Mouse (Mus musculus) left cerebral cortex, postnatal 4 days (tissue): ENCODE measurements around the gene Mllt6. TPM values are rescaled to one million over a fixed set of nuclear protein-coding genes. Genes with fewer than 3 reads are reported as not detected.
"Not testable (repeated sequence)": the region's sequence is repeated elsewhere in the genome, so short reads cannot be mapped to it uniquely, and the experiment has no call there.

Source experiments
- DNase-seq: peaks from one replicate; pipeline ENCODE4 v3.0.0-alpha.2; 2022
- intact Hi-C: fragments of 180-260 bp; cut with DNase I; formaldehyde crosslinking; loops from one replicate; pipeline ENCODE4 v1.15.1; 2025
- total RNA-seq, 2 experiments: library from RNA; stranded (reverse); gene quantifications; 2 replicates each; pipeline ENCODE4 v1.2.3; 2021

Mllt6 gene
- total RNA-seq, 2 experiments from 2014 or later = 60.2 to 67.1 TPM

- intact Hi-C loops = no loop called here
Measured at GRCm38 (mm10) chr11:97643380-97644055, 19.7 kb upstream of the Mllt6 start.

DNA sequence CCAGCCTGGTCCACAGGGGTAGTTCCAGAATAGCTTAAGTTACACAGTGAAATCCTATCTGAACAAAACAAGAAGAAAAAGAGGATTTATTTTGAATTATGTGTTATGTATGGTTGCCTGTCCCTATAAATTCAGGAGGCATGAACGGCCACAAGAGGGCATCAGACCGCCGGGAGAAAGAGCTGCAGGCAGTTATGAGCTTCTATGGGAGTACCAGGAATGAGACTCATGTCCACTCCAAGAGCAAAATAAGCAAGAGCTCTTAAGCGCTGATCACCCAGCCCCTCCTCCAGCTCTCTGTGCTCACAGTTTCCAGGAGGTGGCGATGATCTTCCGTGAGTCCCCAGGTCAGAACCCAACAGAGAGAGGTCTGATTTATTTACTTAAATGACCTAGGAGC is 18.4 kb upstream of the Mllt6 start:
- intact Hi-C loops = no loop called here
- DNase-seq = peak; percentile 74

More at GRCm38 (mm10) chr11:97643380-97644055, 19.7 kb upstream of the Mllt6 start:
- no peak for DNase-seq

DNA sequence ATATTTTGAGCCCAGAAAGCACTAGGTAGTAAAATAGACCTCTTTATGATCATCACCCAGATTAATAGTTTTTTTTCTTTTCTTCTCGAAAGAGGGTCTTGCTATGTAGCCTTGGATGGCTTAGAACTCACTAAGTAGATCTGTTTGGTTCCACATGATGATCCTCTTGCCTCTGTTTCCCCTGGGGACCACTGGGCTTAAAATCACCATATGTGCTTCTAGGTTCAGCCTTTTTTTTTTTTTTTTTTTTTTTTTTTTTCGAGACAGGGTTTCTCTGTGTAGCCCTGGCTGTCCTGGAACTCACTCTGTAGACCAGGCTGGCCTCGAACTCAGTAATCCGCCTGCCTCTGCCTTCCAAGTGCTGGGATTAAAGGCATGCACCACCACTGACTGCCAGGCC is 14.7 kb upstream of the Mllt6 start:
- intact Hi-C loops = not testable (repeated sequence)

DNA sequence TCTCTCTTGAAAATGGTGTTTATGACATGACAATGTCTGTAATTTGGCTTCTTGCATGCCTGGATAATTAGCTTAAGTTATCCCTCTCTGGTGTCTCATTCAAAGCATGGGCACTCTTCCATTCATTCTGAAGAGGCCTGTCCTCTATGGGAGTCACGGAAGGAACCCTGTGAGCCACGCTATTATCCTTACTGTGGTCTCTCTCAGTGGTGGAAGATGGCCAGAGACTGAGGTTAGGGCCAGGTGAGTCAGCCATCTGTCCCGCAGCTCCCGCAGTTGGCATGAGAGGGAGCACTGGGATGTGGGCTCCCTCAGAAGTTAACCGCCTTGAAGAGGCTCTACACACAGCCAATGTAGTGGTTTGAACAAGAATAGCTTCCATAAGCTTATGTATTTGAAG is 12.9 kb upstream of the Mllt6 start:
- intact Hi-C loops = loop anchor here (5.0 kb wide), 1 partner anchor 37 kb away; the partner anchor contains the start of gene Cisd3
- no peak for DNase-seq

More for the DNA sequence above, 14.7 kb upstream of the Mllt6 start:
- DNase-seq = not testable (repeated sequence)

DNA sequence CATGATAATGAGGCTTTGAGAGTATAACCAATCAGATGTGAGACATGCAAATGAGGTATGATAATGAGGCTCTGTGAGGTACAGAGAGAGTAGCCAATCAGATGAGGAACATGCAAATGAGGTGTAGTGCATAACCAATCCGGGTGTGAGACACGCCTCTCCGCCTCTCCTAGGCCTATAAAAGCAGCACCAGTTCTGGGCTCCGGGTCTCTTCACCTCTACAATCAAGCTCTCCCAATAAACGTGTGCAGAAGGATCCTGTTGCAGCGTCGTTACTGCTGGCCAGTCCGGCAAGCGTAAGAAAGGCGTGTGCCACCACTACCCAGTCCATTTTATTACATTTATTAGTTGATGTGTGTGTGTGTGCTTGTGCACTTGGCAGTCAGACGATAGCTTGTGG is 9.8 kb upstream of the Mllt6 start:
- DNase-seq = not testable (repeated sequence)
- intact Hi-C loops = loop anchor here (5.0 kb wide), 1 partner anchor 34 kb away; the partner anchor contains the start of gene Cisd3

DNA sequence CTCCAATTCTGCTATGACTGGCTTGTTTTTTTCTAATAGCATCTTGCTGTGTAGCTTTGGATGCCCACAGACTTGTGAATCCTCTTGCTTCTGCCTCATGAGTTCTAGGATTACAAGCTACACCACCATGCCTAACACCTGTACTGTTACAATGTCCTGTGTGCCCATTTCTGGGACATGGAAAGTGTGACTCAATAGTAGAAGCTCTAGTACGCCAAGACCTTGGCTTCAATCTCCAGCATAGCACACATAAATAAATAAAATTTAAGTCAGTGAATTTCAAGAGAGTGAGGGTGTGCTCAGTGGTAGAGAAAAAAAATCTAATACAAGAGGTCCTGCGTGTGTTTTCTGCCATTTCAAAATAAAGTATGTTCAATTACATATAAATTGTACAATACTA is 9.0 kb upstream of the Mllt6 start:
- DNase-seq = no peak
- intact Hi-C loops = loop anchor here (5.0 kb wide), 1 partner anchor 33 kb away; the partner anchor contains the start of gene Cisd3

GRCm38 (mm10) chr11:97656269-97656971 is 6.8 kb upstream of the Mllt6 start:
- intact Hi-C loops = no loop called here
- DNase-seq = no peak

GRCm38 (mm10) chr11:97657184-97657945 is 5.8 kb upstream of the Mllt6 start:
- DNase-seq = no peak
- intact Hi-C loops = no loop called here

DNA sequence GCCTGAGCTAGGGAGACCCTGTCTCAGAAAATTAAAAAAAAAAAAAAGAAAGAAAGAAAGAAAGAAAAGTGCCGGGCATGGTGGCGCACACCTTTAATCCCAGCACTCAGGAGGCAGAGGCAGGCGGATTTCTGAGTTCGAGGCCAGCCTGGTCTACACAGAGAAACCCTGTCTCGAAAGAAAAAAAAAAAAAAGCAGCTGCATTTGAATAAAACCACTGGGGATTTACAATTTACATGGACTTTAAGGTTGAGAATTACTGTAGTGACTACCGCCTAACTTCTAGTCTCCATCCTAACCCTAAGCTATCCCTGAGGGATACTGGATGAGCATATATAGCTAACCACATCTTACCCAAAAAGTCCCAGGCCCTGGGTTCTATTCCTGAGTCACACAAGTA is 5.2 kb upstream of the Mllt6 start:
- DNase-seq, intact Hi-C loops: not testable (repeated sequence)

DNA sequence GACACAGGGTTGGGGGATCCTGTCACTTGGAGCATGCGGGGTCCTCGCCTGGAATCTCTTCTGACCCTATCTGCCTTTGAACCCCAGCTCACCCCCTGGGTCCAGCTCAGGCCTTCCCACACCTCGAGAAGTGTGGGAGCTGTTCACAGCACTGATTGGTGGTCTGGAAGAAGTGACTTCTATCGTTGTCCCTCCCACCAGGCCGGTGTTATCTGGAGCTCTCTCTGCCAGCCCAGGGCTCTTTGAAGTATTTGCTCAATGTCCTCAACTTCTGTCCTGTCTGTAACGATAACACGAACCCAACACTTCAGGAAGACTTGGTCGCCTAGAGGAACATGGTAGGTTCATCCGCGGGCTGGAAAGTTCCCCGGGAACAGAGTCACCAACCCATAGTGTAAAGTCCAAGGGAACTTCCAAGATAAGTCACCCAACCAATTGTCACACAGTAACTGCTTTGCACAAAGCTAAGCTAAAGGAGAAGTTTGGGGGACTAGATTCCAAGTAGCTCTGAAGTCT is 4.4 kb upstream of the Mllt6 start:
- DNase-seq = no peak
- intact Hi-C loops = no loop called here

DNA sequence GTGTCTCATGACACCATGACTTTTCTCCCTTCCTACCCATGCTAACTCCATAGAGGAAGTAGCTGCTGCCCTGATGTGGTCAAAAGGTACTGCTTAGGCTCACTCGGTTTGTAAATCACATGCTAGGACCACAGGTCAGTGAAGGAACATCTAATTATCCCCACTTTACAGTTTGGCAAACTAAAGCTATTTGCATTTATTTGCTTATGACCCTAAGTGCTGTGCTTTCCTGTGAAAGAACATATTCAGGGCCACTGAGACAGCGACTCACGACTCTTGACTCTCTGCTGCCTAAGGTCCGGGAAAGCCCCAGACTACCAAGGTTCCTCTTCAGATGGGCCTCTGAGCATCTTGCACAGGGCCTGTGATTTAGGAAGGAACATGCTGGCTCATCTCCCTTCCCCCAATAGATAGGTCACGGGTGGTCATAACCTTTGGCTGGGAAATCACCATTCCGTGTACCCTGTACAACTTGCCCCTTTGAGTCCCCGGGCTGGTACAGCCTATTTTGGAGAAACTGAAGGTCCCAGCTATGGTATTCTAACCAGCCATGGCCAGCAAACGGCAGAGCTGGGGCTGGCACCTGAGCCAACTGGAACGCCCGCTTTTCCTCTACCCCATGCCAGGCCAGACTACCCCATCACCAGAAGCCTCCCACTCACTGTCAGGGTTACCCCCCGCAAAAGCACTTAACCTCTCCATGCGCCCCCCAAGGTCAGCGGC is 3.8 kb upstream of the Mllt6 start:
- intact Hi-C loops = no loop called here
- no peak for DNase-seq

- intact Hi-C loops = loop anchor here (5.0 kb wide), 1 partner anchor 37 kb away; no protein-coding TSS in a partner anchor
- DNase-seq = peak; percentile 72
Measured at GRCm38 (mm10) chr11:97659990-97660714, 3.1 kb upstream of the Mllt6 start.

- no peak for DNase-seq
- intact Hi-C loops = loop anchor here (5.0 kb wide), 1 partner anchor 36 kb away; no protein-coding TSS in a partner anchor
Measured at GRCm38 (mm10) chr11:97660734-97661647, 2.2 kb upstream of the Mllt6 start.

DNA sequence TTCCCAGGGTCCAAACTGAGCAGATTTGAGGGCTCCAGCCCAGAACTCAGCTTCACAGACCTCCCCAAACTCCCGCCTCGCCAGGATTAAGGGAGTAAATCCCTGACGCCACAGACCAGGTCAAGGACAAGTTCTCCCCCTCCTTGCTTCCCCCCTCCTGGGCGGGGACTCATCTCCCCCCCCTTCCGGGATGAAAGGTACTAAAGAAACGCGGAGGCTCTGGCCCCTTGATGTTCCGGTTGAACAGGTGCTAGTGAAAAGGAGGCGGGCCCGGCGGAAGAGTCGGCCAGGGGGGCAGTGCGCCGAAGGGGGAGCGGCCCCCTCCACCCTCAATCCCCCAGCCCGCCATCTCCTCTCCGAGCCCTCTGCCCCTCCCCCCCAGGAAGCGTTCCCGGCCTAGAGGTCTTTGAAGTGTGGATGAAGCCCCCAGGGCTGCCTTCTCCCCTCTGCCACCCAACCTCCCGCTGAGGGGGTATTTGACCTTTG is 1.5 kb upstream of the Mllt6 start:
- DNase-seq = no peak
- intact Hi-C loops = loop anchor here (5.0 kb wide), 1 partner anchor 36 kb away; no protein-coding TSS in a partner anchor

DNA sequence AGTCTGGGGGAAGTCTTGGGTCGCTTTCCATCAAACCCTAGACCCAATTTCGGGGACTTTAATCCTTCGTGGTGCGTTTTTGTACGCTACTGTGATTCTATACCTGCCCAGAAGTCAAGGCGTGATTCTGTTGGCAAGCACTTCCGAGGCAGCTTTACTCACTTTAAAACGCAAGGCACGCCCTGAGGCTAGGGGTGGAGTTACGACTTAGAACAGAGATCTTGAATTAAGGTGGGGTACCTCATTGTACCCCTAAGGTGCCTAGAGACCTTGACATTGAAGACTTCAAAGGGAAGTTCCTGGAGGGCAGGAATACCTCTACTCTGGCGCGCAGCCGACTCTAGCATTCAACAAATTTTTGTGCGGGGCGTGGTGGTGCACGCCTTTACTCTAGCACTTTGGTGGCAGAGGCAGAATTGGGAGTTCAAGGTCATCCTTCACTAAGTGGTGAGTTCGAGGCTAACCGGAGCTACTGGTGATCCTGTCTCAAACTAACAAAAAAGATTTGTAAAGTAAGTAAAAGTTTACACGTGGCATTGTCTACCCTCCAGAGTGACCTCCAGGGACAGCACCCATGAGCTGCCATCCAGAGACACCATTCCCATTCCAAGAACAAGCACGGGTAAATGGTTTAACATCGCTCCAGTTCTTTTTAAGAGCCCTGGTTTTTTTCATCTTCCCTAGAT is 864 bp upstream of the Mllt6 start:
- intact Hi-C loops = loop anchor here (5.0 kb wide), 1 partner anchor 35 kb away; no protein-coding TSS in a partner anchor
- no peak for DNase-seq

- peak; percentile 44 for DNase-seq
- intact Hi-C loops = loop anchor here (5.0 kb wide), 1 partner anchor 34 kb away; no protein-coding TSS in a partner anchor
Measured at GRCm38 (mm10) chr11:97663528-97664338, 519 bp downstream of the Mllt6 start.

GRCm38 (mm10) chr11:97664339-97664665 is 1.1 kb downstream of the Mllt6 start:
- no peak for DNase-seq
- intact Hi-C loops = loop anchor here (5.0 kb wide), 1 partner anchor 33 kb away; no protein-coding TSS in a partner anchor
